Mouse (Mus musculus) liver, adult 2 months (tissue): ENCODE measurements around the gene Lrba.

Experiments used
- CTCF ChIP-seq: fragments of 200-500 bp; IDR thresholded peaks from 2 replicates; pipeline ENCODE4 v1.5.1; 2011; ENCODE audit warnings: low read depth, low read length, control low read depth
- POLR2A ChIP-seq: fragments of 200-500 bp; IDR thresholded peaks from 2 replicates; pipeline ENCODE4 v1.6.1; 2011; ENCODE audit warnings: low read length, control low read depth; ENCODE audit not compliant: insufficient read depth; ENCODE audit errors: extremely low read depth

DNA sequence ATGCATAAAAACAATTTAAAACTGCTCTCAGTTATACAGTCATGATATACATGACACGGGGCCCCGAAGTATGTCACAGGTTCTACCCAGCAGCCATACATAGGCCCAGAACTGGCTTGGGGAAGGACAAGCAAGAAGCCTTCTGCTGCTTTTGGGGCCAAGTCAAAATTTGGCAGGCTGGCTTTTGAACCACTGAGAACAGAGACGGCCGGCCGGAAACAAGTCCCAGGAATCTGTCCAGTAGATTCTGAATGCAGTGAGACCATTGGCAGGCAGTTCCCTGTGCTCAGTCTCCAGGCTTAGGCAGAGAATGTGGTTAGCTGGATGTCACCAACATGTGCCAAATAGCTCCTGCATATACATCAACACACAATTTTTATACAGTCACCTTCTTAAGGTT is 565.3 kb downstream of the Lrba start:
- no peak for TF ChIP-seq POLR2A
- TF ChIP-seq CTCF = no peak
